ENCODE assay signal across 8 mouse cellular contexts in the genomic region with DNA sequence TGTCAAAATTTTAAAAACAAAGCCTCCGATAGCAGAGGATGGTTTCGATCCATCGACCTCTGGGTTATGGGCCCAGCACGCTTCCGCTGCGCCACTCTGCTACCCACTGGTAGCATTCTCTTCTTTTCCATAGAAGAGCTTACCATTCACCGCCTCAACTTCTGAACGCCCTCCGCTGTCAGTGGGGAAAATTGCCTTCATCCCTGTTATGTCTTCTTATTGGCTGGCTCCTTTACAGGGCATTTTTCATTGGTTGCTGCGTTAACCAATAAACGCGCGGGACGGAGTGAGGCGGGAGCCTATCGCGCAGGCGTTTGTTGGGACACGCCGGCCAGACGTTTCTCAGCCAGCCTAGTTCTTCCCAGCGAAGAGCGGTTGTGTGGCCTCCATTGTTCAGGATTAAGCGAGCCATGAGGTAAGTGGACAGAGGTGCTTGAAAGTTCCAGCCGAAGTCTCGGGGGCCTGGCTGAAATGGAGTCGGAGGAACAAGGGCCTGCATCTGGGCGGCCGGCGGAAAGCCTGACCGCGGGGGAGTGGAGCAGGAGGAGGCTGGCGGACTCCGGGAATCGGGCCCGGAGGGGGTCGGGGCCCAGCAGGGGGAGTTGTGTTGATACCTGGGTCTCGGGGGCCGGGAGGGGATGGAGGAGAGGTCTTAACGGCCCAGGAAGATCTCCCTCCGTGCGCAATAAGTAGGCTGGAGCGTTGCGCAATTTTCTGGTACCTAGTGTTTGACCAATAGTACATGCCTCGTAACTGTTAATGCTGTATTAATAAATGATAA. TPM values are rescaled to one million over a fixed set of nuclear protein-coding genes. Genes with fewer than 3 reads are reported as not detected.
DNase-seq lines count a peak whose midpoint lies in the region; ATAC-seq and TF ChIP-seq lines count a peak whose summit lies in the region.

A gene (plus strand): TSS at position 296 of the 781 bp plus-strand sequence.

- peaks cover 3% of the 10 kb centered on the region for H3K36me3 ChIP-seq in ES-E14 (ENCODE audit: control insufficient read depth, insufficient read depth, low read length, poor library complexity, severe bottlenecking)
- H3K36me3 ChIP-seq in forebrain, embryonic 15.5 days = peaks cover 29% of the 10 kb centered on the region

- WGBS in forebrain, embryonic 15.5 days = under 1% methylated on average over 45 of the region's 45 CpGs
- under 1% methylated on average over 45 of the region's 45 CpGs for WGBS in lung, adult 2 months

- TF ChIP-seq POLR2A in lung, adult 2 months (IDR thresholded peaks at IDR 0.05; ENCODE audit: borderline replicate concordance, extremely low read depth, low read depth, low read length) = peak; percentile 81; the same call in 1 of the 2 replicates

- peak within 1 kb of the TSS; percentile 96 for H3K9ac ChIP-seq in ES-E14 (ENCODE audit: insufficient read depth, low read depth, low read length, poor library complexity, severe bottlenecking)
- H3K9ac ChIP-seq in forebrain, embryonic 15.5 days (replicated peaks) = peak within 1 kb of the TSS; percentile 97

- intact Hi-C loops in heart, postnatal 25 days (cut with DNase I) = loop anchor here (1.0 kb wide), 1 partner anchor 14 kb away; no protein-coding TSS in a partner anchor

- in situ Hi-C loops in ES-E14 (cut with MboI; ENCODE audit: low sequenced_read_pairs in 2 of 2, unreplicated experiment in 2 of 2) = no loop called here

- peak within 1 kb of the TSS; percentile 87 for H3K27ac ChIP-seq in ES-E14 (ENCODE audit: insufficient read depth, low read depth, low read length, poor library complexity, severe bottlenecking)
- peak within 1 kb of the TSS; percentile 97 for H3K27ac ChIP-seq in forebrain, embryonic 15.5 days (replicated peaks)

- peak within 1 kb of the TSS; percentile 89 to 96 for H3K4me3 ChIP-seq in ES-E14 (ENCODE audit: insufficient read depth in 1 of 2, low read depth in 1 of 2, low read length in 2 of 2, poor library complexity in 1 of 2, severe bottlenecking in 1 of 2)
- peak within 1 kb of the TSS; percentile 98 for H3K4me3 ChIP-seq in forebrain, embryonic 15.5 days
- H3K4me3 ChIP-seq in lung, adult 2 months (replicated peaks; ENCODE audit: extremely low read depth, low read depth, low read length) = peak within 1 kb of the TSS; percentile 80

- peak; percentile 99 for ATAC-seq in forebrain, embryonic 15.5 days (replicated peaks)
- ATAC-seq in neutrophil, adult 5-6 weeks (ENCODE audit: extremely low read depth, insufficient number of reproducible peaks, low FRiP score, poor library complexity, severe bottlenecking) = peak; percentile 99

- TF ChIP-seq CTCF in lung, adult 2 months (IDR thresholded peaks at IDR 0.05; ENCODE audit: insufficient read depth, low read length) = peak; percentile 23; the same call in 1 of the 2 replicates

- H3K27me3 ChIP-seq in forebrain, embryonic 15.5 days = no peaks in the 10 kb centered on the region

- H3K4me2 ChIP-seq in forebrain, embryonic 15.5 days (replicated peaks) = peak within 1 kb of the TSS; percentile 58

- H3K9me3 ChIP-seq in ES-E14 (ENCODE audit: control insufficient read depth, insufficient read depth, low read depth, low read length) = no peaks in the 10 kb centered on the region
- no peaks in the 10 kb centered on the region for H3K9me3 ChIP-seq in forebrain, embryonic 15.5 days

- peaks cover 2% of the 10 kb centered on the region in 2 experiments; a peak in 1 of 4 replicates for H3K4me1 ChIP-seq in ES-E14 (ENCODE audit: control insufficient read depth in 2 of 2, insufficient read depth in 2 of 2, low read length in 2 of 2, poor library complexity in 1 of 2)
- peaks cover 15% of the 10 kb centered on the region for H3K4me1 ChIP-seq in forebrain, embryonic 15.5 days
- H3K4me1 ChIP-seq in lung, adult 2 months (ENCODE audit: control insufficient read depth, insufficient read depth, low read length) = peaks cover 5% of the 10 kb centered on the region

- DNase-seq in ES-E14 (ENCODE audit: low read depth, low spot score) = peak; percentile 94
- peak; percentile 98 for DNase-seq in cerebellum, adult 11-12 months
- peak; percentile 96 for DNase-seq in heart, postnatal 25 days (ENCODE audit: low spot score)
- DNase-seq in layer of hippocampus, adult 18-20 months (ENCODE audit: low spot score in 2 of 2) = peak; percentile 95 to 98
- DNase-seq in lung, adult 2 months = peak; percentile 90
- DNase-seq in thymus, adult 18-20 months = peak; percentile 90 to 93

TF ChIP-seq in ES-E14, 5 proteins besides CTCF, POLR2A, EP300 and RAD21:
- TF ChIP-seq MAFK (IDR thresholded peaks at IDR 0.05; ENCODE audit: insufficient read depth, low read depth, low read length) (peak; percentile 96), ZC3H11A (IDR thresholded peaks at IDR 0.05; ENCODE audit: borderline replicate concordance, low read depth, low read length) (no peak), CHD2 (IDR thresholded peaks at IDR 0.05; ENCODE audit: low read depth, low read length) (peak; percentile 94), HCFC1 (IDR thresholded peaks at IDR 0.05; ENCODE audit: borderline replicate concordance, insufficient read depth, low read length) (peak; percentile 62; the same call in 1 of the 2 replicates), ZNF384 (IDR thresholded peaks at IDR 0.05; ENCODE audit: low read depth, low read length) (no peak)

RNA-seq across cellular contexts. Expression of the gene that starts here (rescaled TPM):
- total RNA-seq in ES-E14 (2012; rRNA removed) = 153 and 165 TPM in 2 replicates
- 333 and 340 TPM in 2 replicates for polyA plus RNA-seq in forebrain, embryonic 15.5 days (2015; fragmentation: Nextera tagmentation; extraction: Ambion mirVana)
- 10 to 100 TPM; 31.5 to 33.4 TPM for total RNA-seq in heart, postnatal 25 days (2021)
- 10 to 100 TPM; 83.1 to 84.0 TPM for total RNA-seq in layer of hippocampus, adult 18-20 months (2021)
- polyA plus RNA-seq in lung, adult 2 months (2012; rRNA removed) = 13.2 and 22.3 TPM in 2 replicates
- total RNA-seq in neutrophil, adult 5-6 weeks (2017) = 64.5 and 67.2 TPM in 2 replicates

Comparison
In these comparisons a context has a peak if more than half of its experiments do, and no peak if none do; other contexts are left out.
1. Peak in every context shown above with its lines: DNase-seq, ATAC-seq, H3K4me3 ChIP-seq and H3K27ac ChIP-seq.
2. RNA of the gene that starts here (polyA plus RNA-seq): 333 to 340 TPM in forebrain, embryonic 15.5 days; 13.2 to 22.3 TPM in lung, adult 2 months; every median in the first group is over 10 times any median in the second.